Mouse (Mus musculus) Patski (cell line): ENCODE results near the gene Ndufb5. TPM values are rescaled to one million over a fixed set of nuclear protein-coding genes. Genes with fewer than 3 reads are reported as not detected.
"Not testable (repeated sequence)": the region's sequence is repeated elsewhere in the genome, so short reads cannot be mapped to it uniquely, and the experiment has no call there.

ENCODE experiments used
- ATAC-seq: fragments of 100-300 bp; one replicate; pipeline ENCODE4 v1.8.0; 2021
- CTCF ChIA-PET: fragments of 350-600 bp; sonication (Branson Sonifier 250); formaldehyde crosslinking; loops from one replicate; lab custom pipeline; 2022; ENCODE audit warnings: inconsistent platforms; lab: Charles Lee
- POLR2A ChIA-PET: fragments of 350-600 bp; sonication (Branson Sonifier 250); formaldehyde crosslinking; loops from one replicate; lab custom pipeline; 2022; ENCODE audit warnings: antibody characterized with exemption, inconsistent platforms; lab: Charles Lee
- DNase-seq: peaks from one replicate; pipeline ENCODE4 v3.0.0-alpha.2; 2011; ENCODE audit warnings: low read depth, low spot score
- H3K27me3 ChIP-seq: fragments of 371-371 bp; one replicate; pipeline ENCODE4 v1.5.1; 2021
- CTCF ChIP-seq: fragments of 100-300 bp; IDR thresholded peaks from one replicate; pipeline ENCODE4 v1.5.1; 2021
- in situ Hi-C: fragments of 300-500 bp; cut with MboI; formaldehyde crosslinking; loops from 3 replicates; pipeline ENCODE4 v1.11.1; 2018; ENCODE audit warnings: low pct_unique_long_range_greater_than_20kb, mixed read lengths
- polyA plus RNA-seq: library from polyadenylated mRNA; unstranded; gene quantifications from one replicate; pipeline ENCODE4 v1.2.3, GENCODE M21; 2021

Ndufb5 gene
- polyA plus RNA-seq, 1 experiment from 2014 or later = 385 TPM

DNA sequence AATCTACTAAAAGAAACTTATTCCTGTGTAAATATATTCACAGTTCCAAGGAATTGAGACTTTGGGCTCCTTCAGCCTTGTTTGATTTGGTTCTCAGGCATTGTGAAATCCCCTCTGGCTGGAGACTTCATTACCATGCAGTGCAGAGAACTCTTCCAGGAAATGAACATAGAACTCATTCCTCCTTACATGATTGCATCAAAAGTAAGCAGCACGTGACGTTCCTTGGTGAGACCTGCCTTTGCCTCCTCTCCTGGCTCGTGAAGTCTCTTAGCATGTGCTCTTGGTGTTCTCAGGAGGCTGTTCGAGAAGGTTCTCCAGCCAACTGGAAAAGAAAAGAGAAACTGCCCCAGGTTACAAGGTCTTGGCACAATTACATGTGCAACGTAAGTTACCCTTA, 18.5 kb upstream of the Ndufb5 start:
- ATAC-seq = no peak
- ChIA-PET POLR2A (no interaction called here), CTCF (interaction anchor here (1.3 kb wide), 1 partner anchor 10 kb away, joined by 6 read pairs; no protein-coding TSS in a partner anchor)
- no peaks in the 10 kb centered on the region for H3K27me3 ChIP-seq
- no peak for DNase-seq
- in situ Hi-C loops = loop anchor here (10.0 kb wide), 1 partner anchor 1337 kb away; no protein-coding TSS in a partner anchor
- no peak for TF ChIP-seq CTCF

DNA sequence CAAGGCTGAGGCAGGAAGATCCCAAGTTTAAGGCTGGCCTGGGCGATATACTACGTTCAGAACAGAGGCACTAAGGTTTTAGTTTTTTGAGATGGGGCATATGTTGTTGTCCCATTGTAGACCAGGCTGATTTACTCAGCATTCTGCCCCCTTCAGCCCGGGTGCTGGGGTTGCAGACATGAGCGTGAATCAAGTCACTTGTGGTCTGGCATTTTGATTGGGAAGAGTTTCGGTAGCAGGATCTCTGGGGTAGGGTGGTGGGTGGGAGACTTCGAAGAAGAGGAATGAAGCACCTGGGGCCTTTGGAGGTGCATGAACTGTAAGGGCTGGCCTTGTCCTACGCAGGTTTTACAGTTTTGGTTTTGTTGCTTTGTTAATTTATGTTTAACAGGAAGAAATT, 12.6 kb upstream of the Ndufb5 start:
- CTCF ChIA-PET = interaction anchor here (1.1 kb wide), 1 partner anchor 10 kb away, joined by 3 read pairs; no protein-coding TSS in a partner anchor
- TF ChIP-seq CTCF = no peak

DNA sequence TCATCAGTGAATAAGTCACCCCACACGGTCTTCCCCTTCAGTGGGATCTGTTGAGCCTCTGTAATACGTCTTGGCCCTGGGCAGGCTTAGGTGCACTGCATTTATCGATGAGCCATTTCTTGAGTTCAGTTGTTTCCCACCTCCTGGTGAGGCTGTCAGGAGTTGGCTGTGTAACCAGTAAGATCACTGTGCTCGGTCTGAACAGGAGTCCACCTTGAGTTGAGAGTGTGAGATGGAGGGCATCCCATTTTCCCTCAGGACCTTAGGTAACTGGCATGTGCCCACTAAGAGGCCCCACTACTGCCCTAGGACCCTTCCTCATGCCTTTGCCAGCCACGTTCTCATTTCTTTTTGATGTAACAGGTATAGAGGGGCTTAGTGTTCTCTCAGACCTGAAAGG, 10.8 kb upstream of the Ndufb5 start:
- POLR2A ChIA-PET = no interaction called here
- ATAC-seq (no peak), DNase-seq (no peak)
- no peak for TF ChIP-seq CTCF
- in situ Hi-C loops = no loop called here
- CTCF ChIA-PET = no interaction called here
- H3K27me3 ChIP-seq = no peaks in the 10 kb centered on the region

More for the DNA sequence above, 12.6 kb upstream of the Ndufb5 start:
- no peak for DNase-seq
- no peaks in the 10 kb centered on the region for H3K27me3 ChIP-seq
- POLR2A ChIA-PET = interaction anchor here (0.9 kb wide), 2 partner anchors 9 to 12 kb away, joined by 3 read pairs; no protein-coding TSS in a partner anchor
- in situ Hi-C loops = no loop called here
- ATAC-seq = no peak

DNA sequence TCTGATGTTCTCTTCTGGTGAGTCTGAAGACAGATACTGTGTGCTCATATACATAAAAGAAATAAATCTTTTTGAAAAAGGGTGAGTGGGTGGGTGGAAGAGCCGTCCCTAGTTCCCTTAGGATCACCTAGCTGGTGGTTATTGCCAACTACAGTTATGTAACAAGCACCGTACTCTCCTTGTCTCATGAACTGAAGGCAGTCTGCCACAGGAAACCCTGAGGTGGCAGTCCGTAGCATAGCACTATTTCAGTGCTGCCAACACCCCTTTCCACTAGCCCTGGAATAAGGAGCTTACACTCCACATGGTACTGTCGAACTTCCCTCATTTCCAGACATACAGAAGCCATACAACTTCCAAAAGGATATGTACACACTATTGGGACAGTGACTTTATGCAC, 8.9 kb upstream of the Ndufb5 start:
- no peak for DNase-seq
- no peaks in the 10 kb centered on the region for H3K27me3 ChIP-seq
- ChIA-PET CTCF (interaction anchor here (1.5 to 2.5 kb wide), 2 partner anchors 10 to 18 kb away, joined by 6 to 8 read pairs; no protein-coding TSS in a partner anchor), POLR2A (interaction anchor here (1.7 kb wide), 1 partner anchor 8 kb away, joined by 4 read pairs; no protein-coding TSS in a partner anchor)
- in situ Hi-C loops = no loop called here
- no peak for ATAC-seq
- no peak for TF ChIP-seq CTCF

DNA sequence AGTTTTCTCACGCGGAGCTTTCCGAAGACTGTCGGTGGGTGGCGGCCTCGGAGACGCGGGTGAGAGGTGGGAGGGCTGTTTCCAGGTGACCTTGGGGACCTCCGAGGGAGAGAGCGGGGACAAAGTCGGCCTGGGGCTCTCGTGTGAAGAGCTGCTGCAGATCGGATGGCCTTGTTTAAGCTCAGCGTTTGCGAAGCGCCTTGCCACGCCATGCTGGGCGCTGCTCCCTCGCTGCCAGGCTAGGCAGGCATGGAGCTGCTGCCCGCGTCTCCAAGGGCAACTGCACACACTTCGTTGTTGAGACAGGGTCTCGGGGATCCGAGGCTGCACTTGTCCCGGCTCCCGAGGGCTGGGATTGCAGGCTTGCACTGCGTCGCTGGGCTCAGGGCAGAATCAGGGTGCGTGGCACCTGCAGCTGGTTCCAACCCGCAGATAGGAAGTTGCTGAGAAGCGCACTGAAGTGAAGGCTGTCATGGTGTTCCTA, 424 bp downstream of the Ndufb5 start, which contains the start of gene Mrpl47:
Gene Mrpl47 (minus strand): TSS at position 434 of the 484 bp plus-strand sequence.
- ATAC-seq (peak; percentile 33), DNase-seq (no peak)
- ChIA-PET POLR2A (interaction anchor here (0.6 to 1.7 kb wide), 4 partner anchors 13 to 209 kb away, joined by 3 to 4 read pairs (median 4); no protein-coding TSS in a partner anchor), CTCF (interaction anchor here (1.2 to 1.3 kb wide), 2 partner anchors 8 to 21 kb away, joined by 3 to 4 read pairs; no protein-coding TSS in a partner anchor)
- in situ Hi-C loops = no loop called here
- TF ChIP-seq CTCF = no peak
- no peaks in the 10 kb centered on the region for H3K27me3 ChIP-seq

DNA sequence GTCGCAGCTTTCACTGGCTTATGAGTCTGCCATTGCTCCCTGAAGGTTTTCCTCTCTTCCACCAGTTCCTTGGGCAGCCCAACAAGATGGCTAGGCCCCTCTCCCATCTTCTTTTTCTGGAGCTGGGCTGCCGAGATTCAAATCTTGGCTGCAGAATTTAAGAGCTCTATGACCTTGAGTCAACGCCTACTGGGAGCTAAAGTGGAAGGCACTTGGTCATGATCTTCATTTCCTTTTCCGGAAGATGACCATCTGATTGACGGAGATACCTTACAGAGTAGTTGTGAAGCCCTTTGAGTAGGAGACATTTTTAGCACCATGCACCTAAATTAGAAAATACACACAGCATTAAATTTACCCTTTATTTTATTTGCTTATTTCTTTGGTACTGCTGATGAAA, 1.8 kb downstream of the Ndufb5 start:
- POLR2A ChIA-PET = interaction anchor here (1.7 kb wide), 1 partner anchor 29 kb away, joined by 4 read pairs; no protein-coding TSS in a partner anchor
- CTCF ChIA-PET = interaction anchor here (1.5 kb wide), 1 partner anchor 18 kb away, joined by 3 read pairs; no protein-coding TSS in a partner anchor
- no peaks in the 10 kb centered on the region for H3K27me3 ChIP-seq
- no peak for DNase-seq
- in situ Hi-C loops = no loop called here
- TF ChIP-seq CTCF = no peak
- no peak for ATAC-seq

DNA sequence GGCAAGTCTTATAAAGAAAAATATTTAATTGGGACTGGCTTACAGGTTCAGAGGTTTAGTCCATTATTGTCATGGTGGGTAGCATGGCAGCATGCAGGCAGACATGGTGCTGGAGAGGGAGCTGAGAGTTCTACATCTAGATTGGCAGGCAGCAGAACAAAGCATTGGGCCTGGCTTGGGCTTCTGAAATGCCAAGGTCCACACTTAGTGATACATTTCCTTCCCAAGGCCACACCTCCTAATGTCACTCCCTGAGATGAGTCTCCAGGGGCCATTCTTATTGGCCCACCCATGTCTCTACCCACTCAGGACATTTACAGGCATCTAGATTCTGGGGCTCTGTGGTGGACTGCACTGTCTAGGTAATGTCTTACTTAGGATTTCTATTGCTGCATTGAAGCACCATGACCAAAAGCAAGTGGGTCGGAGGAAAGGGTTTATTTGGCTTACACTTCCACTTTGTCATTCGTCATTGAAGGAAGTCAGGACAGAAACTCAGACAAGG, 5.5 kb downstream of the Ndufb5 start:
- in situ Hi-C loops = loop anchor here (10.0 kb wide), 1 partner anchor 1062 kb away; no protein-coding TSS in a partner anchor
- H3K27me3 ChIP-seq = no peaks in the 10 kb centered on the region
- no peak for DNase-seq
- POLR2A ChIA-PET = no interaction called here
- no peak for TF ChIP-seq CTCF
- CTCF ChIA-PET = no interaction called here
- ATAC-seq = no peak

DNA sequence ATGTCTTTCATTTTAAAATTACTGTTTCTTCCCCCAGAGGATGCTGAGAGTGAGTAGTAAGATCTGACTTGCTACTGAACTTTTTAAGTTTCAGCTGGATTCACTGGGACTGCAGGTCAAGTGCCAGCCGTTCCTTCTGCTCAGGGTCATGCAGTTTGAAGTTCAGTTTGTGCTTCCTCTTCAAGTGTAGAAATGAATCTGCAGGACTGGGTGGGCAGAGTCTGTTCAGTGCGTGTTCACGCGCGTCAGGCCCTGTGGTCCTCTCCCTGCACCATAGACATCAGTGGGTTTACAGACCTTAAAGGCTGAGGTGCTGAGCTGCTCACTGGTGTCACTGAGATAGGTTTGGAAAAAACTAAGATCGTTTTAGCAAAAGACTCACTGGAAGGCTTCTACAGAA, 8.2 kb downstream of the Ndufb5 start:
- DNase-seq = no peak
- ATAC-seq = no peak
- CTCF ChIA-PET = interaction anchor here (1.2 kb wide), 1 partner anchor 8 kb away, joined by 4 read pairs; the partner anchor contains the start of genes Mrpl47 and Ndufb5
- no peak for TF ChIP-seq CTCF
- H3K27me3 ChIP-seq = no peaks in the 10 kb centered on the region
- in situ Hi-C loops = loop anchor here (10.0 kb wide), 1 partner anchor 1060 kb away; no protein-coding TSS in a partner anchor
- POLR2A ChIA-PET = no interaction called here

DNA sequence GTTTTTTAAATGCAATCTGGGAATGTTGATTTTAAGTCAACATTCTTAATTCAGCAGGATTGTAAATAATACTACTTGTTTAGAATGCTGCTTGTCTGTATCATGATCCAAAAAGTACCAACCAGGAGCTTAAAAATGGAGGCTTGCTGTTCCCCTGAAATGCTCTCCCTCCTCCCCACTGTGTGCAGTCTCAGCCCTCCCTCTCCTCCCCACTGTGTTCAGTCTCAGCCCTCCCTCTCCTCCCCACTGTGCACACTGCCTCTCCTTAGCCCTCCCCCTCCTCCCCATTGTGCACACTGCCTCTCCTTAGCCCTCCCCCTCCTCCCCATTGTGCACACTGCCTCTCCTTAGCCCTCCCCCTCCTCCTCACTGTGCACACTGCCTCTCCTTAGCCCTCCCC, 8.6 kb downstream of the Ndufb5 start:
- not testable (repeated sequence) for ATAC-seq
- in situ Hi-C loops = loop anchor here (10.0 kb wide), 1 partner anchor 1059 kb away; no protein-coding TSS in a partner anchor

DNA sequence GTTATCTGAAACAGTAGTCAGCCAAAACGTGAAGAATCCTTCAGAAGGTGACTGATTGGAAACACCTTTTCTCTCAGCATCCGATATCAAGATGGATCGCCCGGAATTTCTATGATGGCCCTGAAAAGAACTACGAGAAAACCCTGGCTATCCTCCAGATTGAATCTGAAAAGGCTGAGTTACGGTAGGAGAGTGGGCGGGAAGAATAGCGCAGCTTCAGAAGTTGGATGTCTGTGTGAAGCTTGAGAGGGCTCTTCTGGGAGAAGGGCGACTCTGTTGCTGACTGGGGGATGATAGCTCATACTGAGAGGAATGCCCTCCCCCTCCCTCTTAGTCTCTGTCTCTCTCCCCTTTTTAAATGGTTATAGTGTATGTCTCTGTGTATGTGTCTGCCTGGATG, 11.6 kb downstream of the Ndufb5 start:
- CTCF ChIA-PET = no interaction called here
- in situ Hi-C loops = loop anchor here (10.0 kb wide), 1 partner anchor 1056 kb away; no protein-coding TSS in a partner anchor

More for the DNA sequence above, 8.6 kb downstream of the Ndufb5 start:
- DNase-seq, POLR2A ChIA-PET, H3K27me3 ChIP-seq: not testable (repeated sequence)
- CTCF ChIA-PET = interaction anchor here (1.2 kb wide), 1 partner anchor 8 kb away, joined by 4 read pairs; the partner anchor contains the start of genes Mrpl47 and Ndufb5

More for the DNA sequence above, 11.6 kb downstream of the Ndufb5 start:
- no peak for DNase-seq
- no peak for ATAC-seq
- no peak for TF ChIP-seq CTCF
- POLR2A ChIA-PET = no interaction called here
- H3K27me3 ChIP-seq = no peaks in the 10 kb centered on the region
